Mouse (Mus musculus) CH12.LX (cell line): ENCODE measurements around the gene Exosc7. TPM values are rescaled to one million over a fixed set of nuclear protein-coding genes. Genes with fewer than 3 reads are reported as not detected.

Experiments used
- DNase-seq: peaks from one replicate; pipeline ENCODE4 v3.0.0-alpha.2; 2013; ENCODE audit errors: extremely low read depth
- H3K27ac ChIP-seq: 2 replicates; pipeline ENCODE4 v1.5.1; 2012; ENCODE audit warnings: low read depth, mild to moderate bottlenecking, control low read depth, moderate library complexity; ENCODE audit not compliant: insufficient read depth
- H3K27me3 ChIP-seq: replicated peaks from 2 replicates; pipeline ENCODE3; 2012; ENCODE audit warnings: inconsistent platforms
- H3K36me3 ChIP-seq, 2 experiments: replicated peaks in 1 of 2; 2 replicates each; pipeline versions ENCODE3 to v1.6.1; 2012; ENCODE audit warnings: inconsistent platforms in 1 of 2, low read length in 1 of 2, mild to moderate bottlenecking in 1 of 2, mixed read lengths in 1 of 2, moderate library complexity in 1 of 2; ENCODE audit not compliant: control insufficient read depth in 1 of 2, insufficient read depth in 1 of 2
- H3K4me1 ChIP-seq, 2 experiments: 2 replicates each; pipeline ENCODE4 v1.6.1; 2012; ENCODE audit warnings: inconsistent platforms in 1 of 2, moderate library complexity in 1 of 2; ENCODE audit not compliant: insufficient read depth in 2 of 2, control insufficient read depth in 1 of 2
- H3K4me2 ChIP-seq: 2 replicates; pipeline ENCODE4 v1.6.1; 2012; ENCODE audit warnings: low read depth, mild to moderate bottlenecking, control low read depth; ENCODE audit not compliant: poor library complexity, insufficient read depth, severe bottlenecking
- H3K4me3 ChIP-seq, 3 experiments: fragments of 150-350 bp in 1 of 3; sonication (generic) in 1 of 3; replicated peaks in 1 of 3; 2 replicates each; pipeline versions ENCODE3 to v1.5.1; 2011 to 2012; ENCODE audit warnings: low read depth in 2 of 3, low read length in 2 of 3, mild to moderate bottlenecking in 2 of 3, moderate library complexity in 2 of 3, control low read depth in 1 of 3, improper control_type of control experiment in 1 of 3, inconsistent platforms in 1 of 3, mixed read lengths in 1 of 3; ENCODE audit not compliant: poor library complexity in 1 of 3
- H3K79me2 ChIP-seq: replicated peaks from 2 replicates; pipeline ENCODE4 v1.6.1; 2012; ENCODE audit warnings: mild to moderate bottlenecking, moderate library complexity; ENCODE audit not compliant: control insufficient read depth, poor library complexity, insufficient read depth, severe bottlenecking; ENCODE audit errors: extremely low read depth
- H3K9ac ChIP-seq: 2 replicates; pipeline ENCODE4 v1.6.1; 2012; ENCODE audit warnings: low read depth, mild to moderate bottlenecking, control low read depth, moderate library complexity; ENCODE audit not compliant: insufficient read depth
- H3K9me3 ChIP-seq: replicated peaks from 2 replicates; pipeline ENCODE3; 2012; ENCODE audit warnings: low read length, inconsistent platforms, mixed read lengths
- BHLHE40 ChIP-seq: IDR thresholded peaks from 2 replicates; pipeline ENCODE4 v1.6.1; 2011; ENCODE audit warnings: mild to moderate bottlenecking, low read depth, low read length, improper control_type of control experiment
- CHD2 ChIP-seq: IDR thresholded peaks from 2 replicates; pipeline ENCODE4 v1.6.1; 2011; ENCODE audit warnings: low read length, improper control_type of control experiment
- E2F4 ChIP-seq: IDR thresholded peaks from 2 replicates; pipeline ENCODE4 v1.6.1; 2011; ENCODE audit warnings: low read depth, low read length, improper control_type of control experiment; ENCODE audit not compliant: insufficient replicate concordance
- ELF1 ChIP-seq: IDR thresholded peaks from 2 replicates; pipeline ENCODE4 v1.6.1; 2014; ENCODE audit warnings: low read depth, mild to moderate bottlenecking, inconsistent platforms, low read length, improper control_type of control experiment
- EP300 ChIP-seq: IDR thresholded peaks from 2 replicates; pipeline ENCODE4 v1.6.1; 2011; ENCODE audit warnings: low read length, improper control_type of control experiment
- HCFC1 ChIP-seq: IDR thresholded peaks from 2 replicates; pipeline ENCODE4 v1.6.1; 2012; ENCODE audit warnings: low read depth, mild to moderate bottlenecking, inconsistent platforms, low read length, improper control_type of control experiment
- KAT2A ChIP-seq: IDR thresholded peaks from 2 replicates; pipeline ENCODE4 v1.6.1; 2012; ENCODE audit warnings: low read length, improper control_type of control experiment, inconsistent platforms; ENCODE audit not compliant: insufficient replicate concordance
- MAFK ChIP-seq: IDR thresholded peaks from 2 replicates; pipeline ENCODE4 v1.6.1; 2011; ENCODE audit warnings: low read length, improper control_type of control experiment; ENCODE audit not compliant: insufficient replicate concordance
- MAX ChIP-seq: IDR thresholded peaks from 2 replicates; pipeline ENCODE4 v1.6.1; 2011; ENCODE audit warnings: low read length, improper control_type of control experiment
- MAZ ChIP-seq: IDR thresholded peaks from 2 replicates; pipeline ENCODE4 v1.6.1; 2012; ENCODE audit warnings: low read depth, mild to moderate bottlenecking, inconsistent platforms, low read length, improper control_type of control experiment, moderate library complexity
- MXI1 ChIP-seq: IDR thresholded peaks from 2 replicates; pipeline ENCODE4 v1.6.1; 2011; ENCODE audit warnings: mild to moderate bottlenecking, low read depth, low read length, improper control_type of control experiment
- NRF1 ChIP-seq: IDR thresholded peaks from 2 replicates; pipeline ENCODE4 v1.6.1; 2014; ENCODE audit warnings: low read depth, mild to moderate bottlenecking, inconsistent platforms, low read length, improper control_type of control experiment, moderate library complexity
- PAX5 ChIP-seq: IDR thresholded peaks from 2 replicates; pipeline ENCODE4 v1.6.1; 2012; ENCODE audit warnings: low read length, inconsistent platforms, mixed read lengths
- POLR2AphosphoS2 ChIP-seq: IDR thresholded peaks from 2 replicates; pipeline ENCODE4 v1.6.1; 2011; ENCODE audit warnings: low read depth, low read length, improper control_type of control experiment
- RAD21 ChIP-seq: IDR thresholded peaks from 2 replicates; pipeline ENCODE4 v1.6.1; 2011; ENCODE audit warnings: low read depth, mild to moderate bottlenecking, low read length, improper control_type of control experiment, moderate library complexity
- USF1 ChIP-seq: IDR thresholded peaks from 2 replicates; pipeline ENCODE4 v1.6.1; 2014; ENCODE audit warnings: low read depth, mild to moderate bottlenecking, inconsistent platforms, low read length, improper control_type of control experiment
- USF2 ChIP-seq: conservative IDR thresholded peaks from 2 replicates; pipeline ENCODE4 v1.6.1; 2011; ENCODE audit warnings: low read depth, low read length, improper control_type of control experiment
- dilution Hi-C: fragments of 300-500 bp; cut with MboI; formaldehyde crosslinking; loops from 2 replicates; pipeline ENCODE4 v1.14.3; 2020; ENCODE audit warnings: low sequenced_read_pairs; ENCODE audit not compliant: extremely low pct_unique_long_range_greater_than_20kb, extremely low pct_ligation_motif_present
- in situ Hi-C: fragments of 300-500 bp; cut with MboI; formaldehyde crosslinking; loops from 3 replicates; pipeline ENCODE4 v1.14.3; 2019; ENCODE audit warnings: low sequenced_read_pairs, low pct_ligation_motif_present, low pct_unique_long_range_greater_than_20kb, mixed read lengths
- polyA plus RNA-seq: library from polyadenylated mRNA; unstranded; fragments of >175 nt; gene quantifications from 2 replicates; pipeline ENCODE4 v1.2.1, GENCODE M21; 2012; ENCODE audit warnings: low read depth; ENCODE audit not compliant: insufficient read length
- total RNA-seq, 2 experiments: library from RNA; depleted of rRNA; stranded (reverse); fragments of 300-350 nt in 1 of 2; fragments of >200 nt in 1 of 2; gene quantifications; 2 replicates each; pipeline ENCODE4 v1.2.3; 2012 to 2014

The Exosc7 gene
- total and polyA plus RNA-seq, 3 experiments = 135 to 143 (median 139) TPM

GRCm38 (mm10) chr9:123127663-123128062, 14.6 kb downstream of the Exosc7 start:
- Histone ChIP-seq H3K9ac (no peak overlapping the region), H3K9me3 (no peaks in the 10 kb centered on the region), H3K4me2 (no peak overlapping the region), H3K27ac (no peak overlapping the region), H3K36me3 (peaks cover 71 to 97% of the 10 kb centered on the region in 2 experiments), H3K27me3 (no peaks in the 10 kb centered on the region), H3K4me3 (no peak overlapping the region), H3K4me1 (no peaks in the 10 kb centered on the region)
- in situ Hi-C loops = no loop called here
- no peak for DNase-seq
- TF ChIP-seq POLR2AphosphoS2 = no peak
- TF ChIP-seq USF2 = no peak
- no peak for TF ChIP-seq E2F4
- no peak for TF ChIP-seq USF1
- TF ChIP-seq ELF1 = no peak
- TF ChIP-seq MAX = no peak
- TF ChIP-seq, all 38 proteins: peak for 0
- dilution Hi-C loops = no loop called here
- peaks cover 4% of the 10 kb centered on the region; the same call in 1 of the 2 replicates for H3K79me2 ChIP-seq

- dilution Hi-C loops = no loop called here
- Histone ChIP-seq H3K9ac (no peak overlapping the region), H3K4me1 (no peaks in the 10 kb centered on the region), H3K4me3 (no peak overlapping the region), H3K79me2 (no peaks in the 10 kb centered on the region; the same call in 1 of the 2 replicates), H3K4me2 (no peak overlapping the region), H3K36me3 (peaks cover 87 to 98% of the 10 kb centered on the region in 2 experiments), H3K27ac (no peak overlapping the region), H3K27me3 (no peaks in the 10 kb centered on the region), H3K9me3 (no peaks in the 10 kb centered on the region)
- in situ Hi-C loops = no loop called here
- TF ChIP-seq BHLHE40 = no peak
- DNase-seq = no peak
These were observed 20.0 kb downstream of the Exosc7 start for GRCm38 (mm10) chr9:123132994-123133393.

- TF ChIP-seq KAT2A (no peak), MXI1 (no peak), MAFK (no peak), NRF1 (no peak), CHD2 (no peak), EP300 (no peak), MAZ (no peak), RAD21 (no peak), HCFC1 (no peak), USF1 (no peak), PAX5 (no peak), BHLHE40 (no peak), MAX (no peak)
- Histone ChIP-seq H3K4me2 (no peak overlapping the region), H3K36me3 (peaks cover 69 to 97% of the 10 kb centered on the region in 2 experiments), H3K9ac (no peak overlapping the region), H3K27ac (no peak overlapping the region), H3K27me3 (no peaks in the 10 kb centered on the region), H3K4me1 (peaks cover 0 to 5% of the 10 kb centered on the region in 2 experiments; a peak in 1 of 4 replicates), H3K79me2 (no peaks in the 10 kb centered on the region), H3K9me3 (no peaks in the 10 kb centered on the region), H3K4me3 (no peak overlapping the region)
- dilution Hi-C loops (no loop called here), in situ Hi-C loops (no loop called here)
- DNase-seq = no peak
These were observed 24.1 kb downstream of the Exosc7 start for GRCm38 (mm10) chr9:123136953-123137682.
